Mouse (Mus musculus) adrenal gland, adult 2 months (tissue): ENCODE data around the gene Fbxw25. TPM values are rescaled to one million over a fixed set of nuclear protein-coding genes. Genes with fewer than 3 reads are reported as not detected.
A peak's percentile ranks its signal among the peaks of the same experiment; 100 is the strongest.
"Not testable (repeated sequence)": the region's sequence is repeated elsewhere in the genome, so short reads cannot be mapped to it uniquely, and the experiment has no call there.

Experiments
- DNase-seq: peaks from one replicate; pipeline ENCODE4 v3.0.0; 2021
- long read RNA-seq: library from polyadenylated mRNA; stranded (forward); transcript quantifications from one replicate; pipeline ENCODE4 v2.0.0, GENCODE M21; 2021
- polyA plus RNA-seq: library from polyadenylated mRNA; depleted of rRNA; stranded (reverse); fragments of >200 nt; gene quantifications from 2 replicates; pipeline ENCODE4 v1.2.3, GENCODE M21; 2012; rRNA removed
- total RNA-seq, 2 experiments: library from RNA; stranded (reverse); gene quantifications; 2 replicates each; pipeline ENCODE4 v1.2.3; 2021

The Fbxw25 gene
- total RNA-seq (not detected), polyA plus RNA-seq (not detected in 2 replicates)
- long read RNA-seq: 0 reads

DNA sequence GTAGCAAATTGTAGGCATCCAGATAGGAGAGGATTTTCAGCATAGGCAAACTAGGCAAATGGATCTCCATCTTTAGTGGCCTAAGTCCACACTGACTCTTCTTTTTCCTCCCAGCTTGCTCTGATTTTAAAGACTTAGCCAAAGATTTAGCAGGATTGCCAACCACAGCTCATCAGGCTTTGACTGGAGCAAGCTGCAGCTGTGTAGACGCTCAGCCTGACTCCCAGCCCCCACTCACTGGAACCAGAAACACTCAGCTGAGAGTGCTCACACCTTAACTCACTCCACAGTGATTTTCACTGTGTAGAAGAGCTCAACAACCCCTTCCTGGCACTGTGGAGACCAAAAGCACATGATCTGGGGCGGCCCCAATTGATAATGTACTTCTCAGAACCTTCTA is at the start of gene Fbxw25:
TSS of gene Fbxw25 (minus strand) at position 101 of the 400 bp plus-strand sequence.
- DNase-seq: not testable (repeated sequence)

- not testable (repeated sequence) for DNase-seq
Measured at GRCm38 (mm10) chr9:109702600-109702999, 38.1 kb upstream of the Fbxw25 start, which contains the start of gene Fbxw18. TSS of gene Fbxw18 (minus strand) at chr9:109702700.

DNA sequence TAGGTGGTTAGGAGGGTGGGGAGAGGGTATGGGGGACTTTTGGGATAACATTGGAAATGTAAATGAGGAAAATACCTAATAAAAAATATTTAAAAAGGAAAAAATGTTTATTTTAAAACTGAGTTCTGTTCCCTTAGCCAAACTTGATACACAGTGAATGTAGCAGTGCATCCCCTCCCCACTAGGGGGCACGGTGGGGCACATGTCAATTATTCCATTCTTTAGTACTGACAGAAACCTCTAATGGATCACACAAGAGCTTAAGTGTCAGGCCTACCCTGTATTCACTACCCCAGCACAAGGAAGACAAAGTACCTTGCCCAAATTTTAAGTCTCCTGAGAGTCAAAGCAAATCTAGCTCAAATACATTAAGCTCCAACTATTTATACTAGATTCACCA is 20.8 kb upstream of the Fbxw25 start:
- peak; percentile 61 for DNase-seq

GRCm38 (mm10) chr9:109625957-109626356 is 38.5 kb downstream of the Fbxw25 start, which contains the start of gene Fbxw24:
TSS of gene Fbxw24 (minus strand) at chr9:109626057.
- not testable (repeated sequence) for DNase-seq

- peak; percentile 29 for DNase-seq
Measured at GRCm38 (mm10) chr9:109606837-109607236, 57.6 kb downstream of the Fbxw25 start.

DNA sequence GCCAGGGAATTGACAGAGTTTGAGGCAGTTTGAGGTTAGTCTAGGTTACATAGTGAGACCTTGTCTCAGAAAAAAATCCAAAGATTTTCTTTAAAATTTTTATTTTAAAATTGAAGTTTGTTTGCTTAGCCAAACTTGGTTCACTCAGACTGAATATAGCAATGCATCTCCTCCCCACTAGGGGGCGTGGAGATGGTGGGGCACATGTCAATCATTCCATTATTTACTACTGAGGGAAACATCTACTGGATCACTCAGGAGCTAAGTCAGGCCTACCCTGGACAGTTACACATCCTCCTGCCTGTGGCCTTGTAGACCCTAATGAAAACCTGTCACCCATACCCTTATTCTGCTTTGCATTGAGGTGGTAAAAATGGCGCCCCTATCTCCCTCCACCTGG is 62.3 kb downstream of the Fbxw25 start:
- not testable (repeated sequence) for DNase-seq

DNA sequence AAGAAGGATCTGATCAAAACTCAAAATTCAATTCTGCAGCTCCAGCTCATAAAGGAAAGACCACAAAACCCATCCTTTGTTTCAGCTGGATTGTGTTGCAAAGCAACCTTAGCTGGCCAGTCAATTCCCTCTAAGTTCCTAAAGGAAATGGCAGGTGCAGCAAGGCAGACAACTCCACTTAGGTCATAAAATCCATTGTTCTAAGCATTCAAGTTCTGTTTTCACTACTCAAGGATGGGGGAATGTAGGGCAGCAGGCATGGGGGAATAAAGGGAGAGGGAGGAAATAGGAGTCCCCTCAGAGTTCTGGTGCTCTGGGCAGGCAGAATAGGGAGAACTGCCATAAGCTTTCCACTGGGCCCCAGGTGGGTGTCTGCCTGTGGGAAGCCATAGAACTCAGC is 67.2 kb downstream of the Fbxw25 start:
- no peak for DNase-seq

Other genes starting within 250 kb of the Fbxw25 start
- gene Fbxw16, start 215.5 kb downstream of the Fbxw25 start, total RNA-seq: not detected
- gene Fbxw16, start 215.5 kb downstream of the Fbxw25 start, polyA plus RNA-seq: not detected in 2 replicates
- not detected for gene Fbxw19, start 168.8 kb downstream of the Fbxw25 start, total RNA-seq
- not detected in 2 replicates for gene Fbxw19, start 168.8 kb downstream of the Fbxw25 start, polyA plus RNA-seq
- not detected for gene Fbxw15, start 96.4 kb downstream of the Fbxw25 start, total RNA-seq
- gene Fbxw15, start 96.4 kb downstream of the Fbxw25 start, polyA plus RNA-seq: not detected in 2 replicates
- not detected for gene Fbxw24, start 38.6 kb downstream of the Fbxw25 start, total RNA-seq
- not detected in 2 replicates for gene Fbxw24, start 38.6 kb downstream of the Fbxw25 start, polyA plus RNA-seq
- gene Fbxw18, start 38.0 kb upstream of the Fbxw25 start, total RNA-seq: not detected
- gene Fbxw18, start 38.0 kb upstream of the Fbxw25 start, polyA plus RNA-seq: not detected in 2 replicates
- gene Fbxw26, start 81.4 kb upstream of the Fbxw25 start, total RNA-seq: not detected
- gene Fbxw26, start 81.4 kb upstream of the Fbxw25 start, polyA plus RNA-seq: not detected in 2 replicates
- gene Fbxw27, start 126.0 kb upstream of the Fbxw25 start, total RNA-seq: not detected
- gene Fbxw27, start 126.0 kb upstream of the Fbxw25 start, polyA plus RNA-seq: not detected in 2 replicates
- 10 to 100 TPM; 15.2 to 33.6 TPM for gene Spink8, start 147.6 kb upstream of the Fbxw25 start, total RNA-seq
- not detected in 2 replicates for gene Spink8, start 147.6 kb upstream of the Fbxw25 start, polyA plus RNA-seq
- gene Nme6, start 168.1 kb upstream of the Fbxw25 start, total RNA-seq: 10 to 100 TPM; 19.0 to 20.7 TPM
- 9.3 and 10.9 TPM in 2 replicates for gene Nme6, start 168.1 kb upstream of the Fbxw25 start, polyA plus RNA-seq
- gene Camp, start 185.0 kb upstream of the Fbxw25 start, total RNA-seq: under 1 TPM; 0.52 to 0.69 TPM
- 0.71 TPM in 1 of 2 replicates, not detected in the other for gene Camp, start 185.0 kb upstream of the Fbxw25 start, polyA plus RNA-seq
- 10 to 100 TPM; 11.4 to 13.3 TPM for gene Cdc25a, start 210.9 kb upstream of the Fbxw25 start, total RNA-seq
- gene Cdc25a, start 210.9 kb upstream of the Fbxw25 start, polyA plus RNA-seq: 4.3 TPM in 2 replicates